In genomic region chr3:38886061-38886821, GRCm38 (mm10) we compare ENCODE assay signal across 8 mouse cellular contexts. TPM values are rescaled to one million over a fixed set of nuclear protein-coding genes. Genes with fewer than 3 reads are reported as not detected.
A peak's percentile ranks its signal among the peaks of the same experiment; 100 is the strongest.
DNase-seq lines count a peak whose midpoint lies in the region; ATAC-seq and TF ChIP-seq lines count a peak whose summit lies in the region.

No protein-coding gene starts in this region.

- H3K4me2 ChIP-seq in liver, postnatal 0 days (ENCODE audit: low read depth, low read length), result peak overlapping the region; percentile 93

- no peaks in the 10 kb centered on the region for H3K4me1 ChIP-seq in cortical plate, adult 2 months (ENCODE audit: control insufficient read depth, insufficient read depth, low read length)
- H3K4me1 ChIP-seq in liver, postnatal 0 days (ENCODE audit: insufficient read depth), result peaks cover 15% of the 10 kb centered on the region

- WGBS in liver, postnatal 0 days (ENCODE audit: insufficient replicate concordance), result under 1% methylated on average over 58 of the region's 60 CpGs

- H3K9ac ChIP-seq in liver, postnatal 0 days (replicated peaks), result peak overlapping the region; percentile 61; the same call in 1 of the 2 replicates

- TF ChIP-seq EP300 in liver, postnatal 0 days (IDR thresholded peaks at IDR 0.05; ENCODE audit: low read depth), result no peak

- no peaks in the 10 kb centered on the region for H3K36me3 ChIP-seq in liver, postnatal 0 days (replicated peaks; ENCODE audit: insufficient read depth, low read length)

- no peak for TF ChIP-seq CTCF in cortical plate, adult 2 months (IDR thresholded peaks at IDR 0.05; ENCODE audit: extremely low read depth, insufficient read depth, low read length)
- no peak for TF ChIP-seq CTCF in liver, postnatal 0 days (IDR thresholded peaks at IDR 0.05; ENCODE audit: low read depth)

- H3K27me3 ChIP-seq in liver, postnatal 0 days (ENCODE audit: insufficient read depth, low read length), result peaks cover 50% of the 10 kb centered on the region

- peak overlapping the region; percentile 22; the same call in 1 of the 2 replicates for H3K27ac ChIP-seq in cortical plate, adult 2 months (ENCODE audit: insufficient read depth, low read length)
- 0 out of 2 replicates have a peak overlapping the region, but pooled peaks have one; percentile 3 for H3K27ac ChIP-seq in liver, postnatal 0 days (ENCODE audit: low read depth)

- no peaks in the 10 kb centered on the region for H3K9me3 ChIP-seq in liver, postnatal 0 days (ENCODE audit: low read length)

- no peak for TF ChIP-seq POLR2A in cortical plate, adult 2 months (IDR thresholded peaks at IDR 0.05; ENCODE audit: extremely low read depth, insufficient read depth, low read length)

- 0 out of 2 replicates have a peak, but pooled peaks have one; percentile 28 for ATAC-seq in liver, postnatal 0 days

- peak; percentile 24 to 43 for DNase-seq in right cerebral cortex, adult 2 months (ENCODE audit: low spot score in 2 of 2)
- DNase-seq in right cerebral cortex, postnatal 36 days (ENCODE audit: low spot score in 2 of 2), result no peak
- peak; percentile 51 for DNase-seq in gastrocnemius, postnatal 10 days
- DNase-seq in induced T-regulatory cell, adult 2 months (ENCODE audit: low read depth), result peak; percentile 14
- DNase-seq in liver, postnatal 0 days, result peak; percentile 31
- DNase-seq in right cerebral cortex, postnatal 4 days, result peak; percentile 52
- no peak for DNase-seq in natural killer cell, adult 2 months (ENCODE audit: low spot score in 2 of 2)

- H3K4me3 ChIP-seq in cortical plate, adult 2 months (ENCODE audit: insufficient read depth, low read length), result peak overlapping the region; percentile 68
- H3K4me3 ChIP-seq in liver, postnatal 0 days (ENCODE audit: low read depth, low read length), result peak overlapping the region; percentile 54

RNA-seq across cellular contexts. Expression of gene Fat4, which starts 0.5 kb away (rescaled TPM):
- 2.5 and 2.9 TPM in 2 replicates for polyA plus RNA-seq in cortical plate, adult 2 months (2012; rRNA removed)
- total RNA-seq in gastrocnemius, postnatal 10 days (2021), result 10 to 100 TPM; 17.2 to 23.6 TPM
- polyA plus RNA-seq in liver, postnatal 0 days (2015; fragmentation: Nextera tagmentation; extraction: Ambion mirVana), result 0.22 and 0.26 TPM in 2 replicates

Comparison
In these comparisons a context has a peak if more than half of its experiments do, and no peak if none do; other contexts are left out.
1. DNase-seq: peak in right cerebral cortex, adult 2 months (2 of 2), gastrocnemius, postnatal 10 days (single experiment), induced T-regulatory cell, adult 2 months (single experiment), liver, postnatal 0 days (single experiment) and right cerebral cortex, postnatal 4 days (single experiment); none in right cerebral cortex, postnatal 36 days (0 of 2) and natural killer cell, adult 2 months (0 of 2).